ENCODE assay signal across 15 mouse cellular contexts in the genomic region with DNA sequence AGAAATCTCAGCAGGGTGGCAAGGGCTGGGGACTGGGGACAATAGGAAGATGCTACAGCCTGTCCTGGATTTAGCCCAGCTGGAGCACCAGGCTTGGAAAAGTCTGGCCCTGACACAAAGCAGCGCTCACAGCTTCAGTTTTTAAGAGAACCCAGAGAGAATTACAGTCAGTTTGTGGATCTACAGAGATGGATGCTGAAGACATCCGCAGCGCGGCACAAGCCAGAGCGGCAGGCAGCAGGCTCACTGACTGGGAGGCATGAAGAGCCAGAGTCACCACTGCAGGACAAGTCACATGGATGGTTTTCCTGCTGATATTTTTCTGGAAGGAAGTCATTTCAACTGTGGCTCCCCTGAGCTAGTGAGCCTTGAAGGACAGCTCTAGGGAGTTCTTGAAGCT.
DNase-seq lines count a peak whose midpoint lies in the region; ATAC-seq lines count a peak whose summit lies in the region.
"Had no signal": no experiment of that assay in that cellular context is flagged by ENCODE, and none has a peak within 500 bp of the region (broad histone marks: within the 10 kb centered on the region; RNA-seq: fewer than 3 reads in every experiment).

No protein-coding gene starts in this region.

- no peak overlapping the region for H3K27ac ChIP-seq in hindbrain, embryonic 11.5 days (ENCODE audit: low read depth, low read length)
- no peak overlapping the region; the same call in 1 of the 2 replicates for H3K27ac ChIP-seq in hindbrain, embryonic 16.5 days (ENCODE audit: low read depth, low read length)
- no peak overlapping the region for H3K27ac ChIP-seq in liver, embryonic 12.5 days
- H3K27ac ChIP-seq: gastrocnemius, adult 2 months; limb, embryonic 12.5 days; macrophage had no signal

- no peaks in the 10 kb centered on the region for H3K36me3 ChIP-seq in hindbrain, embryonic 11.5 days (ENCODE audit: control insufficient read depth, insufficient read depth, low read length)
- no peaks in the 10 kb centered on the region for H3K36me3 ChIP-seq in hindbrain, embryonic 16.5 days (ENCODE audit: control insufficient read depth, insufficient read depth, low read length)
- H3K36me3 ChIP-seq in liver, embryonic 12.5 days, result no peaks in the 10 kb centered on the region
- H3K36me3 ChIP-seq: limb, embryonic 12.5 days had no signal

- no peak overlapping the region for H3K4me2 ChIP-seq in hindbrain, embryonic 11.5 days (replicated peaks; ENCODE audit: low read depth, low read length)
- H3K4me2 ChIP-seq in hindbrain, embryonic 16.5 days (ENCODE audit: low read length), result no peak overlapping the region
- H3K4me2 ChIP-seq in liver, embryonic 12.5 days, result no peak overlapping the region
- H3K4me2 ChIP-seq: limb, embryonic 12.5 days had no signal

- no peak for ATAC-seq in hindbrain, embryonic 11.5 days (ENCODE audit: low FRiP score)
- ATAC-seq in hindbrain, embryonic 16.5 days, result no peak
- no peak for ATAC-seq in liver, embryonic 12.5 days
- ATAC-seq: CD4-positive, CD25-positive, alpha-beta regulatory T cell, adult 4 months; liver, postnatal 0 days had no signal

- no peak overlapping the region for H3K9ac ChIP-seq in hindbrain, embryonic 11.5 days (ENCODE audit: low read depth, low read length)
- H3K9ac ChIP-seq in hindbrain, embryonic 16.5 days (ENCODE audit: low read depth, low read length), result no peak overlapping the region
- H3K9ac ChIP-seq in liver, embryonic 12.5 days, result no peak overlapping the region
- H3K9ac ChIP-seq: limb, embryonic 12.5 days; liver, postnatal 0 days had no signal

- no peaks in the 10 kb centered on the region for H3K9me3 ChIP-seq in hindbrain, embryonic 11.5 days (ENCODE audit: control insufficient read depth, low read length)
- H3K9me3 ChIP-seq in hindbrain, embryonic 16.5 days (ENCODE audit: control insufficient read depth, low read length), result no peaks in the 10 kb centered on the region; the same call in 1 of the 2 replicates
- H3K9me3 ChIP-seq in liver, embryonic 12.5 days (replicated peaks), result no peaks in the 10 kb centered on the region

- WGBS in hindbrain, embryonic 11.5 days, result 27% methylated on average over 5 of the region's 5 CpGs
- WGBS in hindbrain, embryonic 16.5 days, result 24% methylated on average over 5 of the region's 5 CpGs
- WGBS in liver, embryonic 12.5 days (ENCODE audit: insufficient replicate concordance), result 60% methylated on average over 5 of the region's 5 CpGs

- H3K4me1 ChIP-seq in hindbrain, embryonic 11.5 days (replicated peaks; ENCODE audit: control insufficient read depth, insufficient read depth, low read length), result no peaks in the 10 kb centered on the region
- peaks cover 4% of the 10 kb centered on the region for H3K4me1 ChIP-seq in hindbrain, embryonic 16.5 days (ENCODE audit: control insufficient read depth, insufficient read depth, low read depth, low read length)
- H3K4me1 ChIP-seq in liver, embryonic 12.5 days, result no peaks in the 10 kb centered on the region

- no peak overlapping the region for H3K4me3 ChIP-seq in hindbrain, embryonic 11.5 days (ENCODE audit: low read depth, low read length)
- no peak overlapping the region for H3K4me3 ChIP-seq in hindbrain, embryonic 16.5 days (ENCODE audit: low read length)
- H3K4me3 ChIP-seq in liver, embryonic 12.5 days, result no peak overlapping the region
- H3K4me3 ChIP-seq: gastrocnemius, adult 2 months; limb, embryonic 12.5 days had no signal

- DNase-seq in hindbrain, embryonic 11.5 days (ENCODE audit: low spot score), result peak; percentile 10
- DNase-seq in right cerebral cortex, postnatal 4 days, result peak; percentile 26
- DNase-seq in right cerebral cortex, adult 2 months (ENCODE audit: low spot score in 2 of 2), result no peak
- peak; percentile 42 to 47 for DNase-seq in cerebellum, postnatal 10 days
- peak; percentile 70 for DNase-seq in retina, postnatal 1 day
- DNase-seq in B cell, adult 2 months, result no peak
- DNase-seq: gastrocnemius, adult 2 months; kidney, adult 11 months; liver, postnatal 0 days; thymus, postnatal 14 days had no signal

- no peaks in the 10 kb centered on the region for H3K27me3 ChIP-seq in hindbrain, embryonic 11.5 days (ENCODE audit: control insufficient read depth, insufficient read depth, low read length)
- no peaks in the 10 kb centered on the region for H3K27me3 ChIP-seq in hindbrain, embryonic 16.5 days (replicated peaks; ENCODE audit: control insufficient read depth, insufficient read depth, low read length)
- H3K27me3 ChIP-seq in liver, embryonic 12.5 days (replicated peaks), result no peaks in the 10 kb centered on the region
- H3K27me3 ChIP-seq: limb, embryonic 12.5 days had no signal

Comparison
In these comparisons a context has a peak if more than half of its experiments do, and no peak if none do; other contexts are left out.
1. DNase-seq: peak in hindbrain, embryonic 11.5 days (single experiment), right cerebral cortex, postnatal 4 days (single experiment), cerebellum, postnatal 10 days (2 of 2) and retina, postnatal 1 day (single experiment); none in right cerebral cortex, adult 2 months (0 of 2) and B cell, adult 2 months (0 of 2).